Mouse (Mus musculus) brain, embryonic 14.5 days (tissue): ENCODE measurements around the gene Cyp4f37.

Experiments
- CTCF ChIP-seq: fragments of 200-500 bp; IDR thresholded peaks from 2 replicates; pipeline ENCODE4 v1.5.1; 2012; ENCODE audit warnings: inconsistent platforms, mild to moderate bottlenecking, moderate library complexity, borderline replicate concordance; ENCODE audit not compliant: insufficient read depth, insufficient read length; ENCODE audit errors: extremely low read depth
- POLR2A ChIP-seq: fragments of 200-500 bp; IDR thresholded peaks from 2 replicates; pipeline ENCODE4 v1.6.1; 2012; ENCODE audit warnings: mild to moderate bottlenecking, inconsistent platforms, borderline replicate concordance; ENCODE audit not compliant: poor library complexity, insufficient read depth, insufficient read length, severe bottlenecking; ENCODE audit errors: extremely low read depth

DNA sequence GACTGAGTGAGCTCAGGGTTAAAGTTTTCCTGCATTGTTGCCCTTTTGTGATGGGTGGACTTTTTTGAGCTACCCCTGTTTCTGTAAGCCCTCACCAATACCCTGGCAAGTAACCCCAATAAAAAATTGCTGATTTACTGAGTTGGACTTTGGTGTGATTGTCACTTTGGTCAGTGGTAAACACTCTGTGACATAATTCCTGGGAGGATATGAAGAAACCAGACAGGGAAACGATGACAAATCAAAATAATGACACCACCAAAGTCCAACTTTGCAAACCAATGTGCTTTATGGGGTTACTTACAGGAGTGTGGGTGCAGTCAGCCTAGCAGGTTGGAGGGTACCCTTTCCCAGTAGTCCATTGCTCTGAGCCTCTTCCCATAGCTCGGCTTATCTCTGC, 16.0 kb downstream of the Cyp4f37 start:
- TF ChIP-seq CTCF = no peak
- no peak for TF ChIP-seq POLR2A
